Mouse (Mus musculus) adrenal gland (tissue): ENCODE measurements around the gene Wdfy4.

Source experiments
- intact Hi-C: fragments of 180-260 bp; cut with DNase I; formaldehyde crosslinking; loops from one replicate; pipeline ENCODE4 v1.15.1; 2025

Gene Wdfy4

DNA sequence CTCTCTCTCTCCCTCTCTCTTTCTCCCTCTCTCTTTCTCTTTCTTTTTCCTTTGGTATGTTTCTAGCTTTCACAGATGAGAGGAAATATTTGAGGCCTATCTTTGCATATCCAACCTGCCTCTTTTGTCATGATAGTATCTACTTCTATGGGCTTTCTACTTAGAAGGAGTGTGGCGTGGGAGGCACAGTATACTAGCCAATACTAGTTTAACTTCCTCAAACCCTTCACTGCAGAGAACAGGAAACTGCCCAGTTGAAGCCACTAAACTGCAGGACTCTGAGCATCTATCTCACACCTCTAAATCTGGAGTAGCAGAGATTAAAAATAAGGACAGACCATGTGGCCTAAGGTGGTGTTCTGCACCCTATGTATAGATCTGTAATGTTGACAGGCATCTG, 5.3 kb upstream of the Wdfy4 start:
- intact Hi-C loops = no loop called here

DNA sequence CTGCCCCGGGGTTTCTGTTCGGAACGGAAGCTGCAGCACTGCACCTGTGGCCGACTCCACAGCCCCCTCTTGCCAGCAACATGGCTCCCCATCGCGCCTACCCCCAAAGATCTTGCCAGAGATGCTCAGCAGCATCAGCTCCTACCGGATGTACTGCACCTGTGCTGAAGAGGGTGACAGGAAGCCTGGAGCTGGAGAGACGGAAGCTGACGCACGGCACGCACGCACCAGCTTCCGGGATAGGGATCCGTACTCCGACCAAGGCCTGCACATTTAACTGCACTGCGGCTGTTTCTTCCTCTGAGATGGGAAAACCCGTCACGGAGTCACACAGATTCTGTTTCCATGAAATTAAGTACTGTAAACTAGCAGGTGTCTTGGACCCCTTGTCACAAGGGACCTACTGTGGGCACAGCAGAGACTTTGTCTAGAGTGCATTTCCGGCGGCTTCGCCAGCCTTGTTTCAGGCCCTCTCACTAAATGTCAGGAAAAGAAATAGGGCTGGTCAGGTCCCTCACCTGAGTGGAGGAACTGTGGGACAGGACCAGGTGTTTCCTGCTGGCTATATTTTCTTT, 4.6 kb upstream of the Wdfy4 start:
- intact Hi-C loops = no loop called here

DNA sequence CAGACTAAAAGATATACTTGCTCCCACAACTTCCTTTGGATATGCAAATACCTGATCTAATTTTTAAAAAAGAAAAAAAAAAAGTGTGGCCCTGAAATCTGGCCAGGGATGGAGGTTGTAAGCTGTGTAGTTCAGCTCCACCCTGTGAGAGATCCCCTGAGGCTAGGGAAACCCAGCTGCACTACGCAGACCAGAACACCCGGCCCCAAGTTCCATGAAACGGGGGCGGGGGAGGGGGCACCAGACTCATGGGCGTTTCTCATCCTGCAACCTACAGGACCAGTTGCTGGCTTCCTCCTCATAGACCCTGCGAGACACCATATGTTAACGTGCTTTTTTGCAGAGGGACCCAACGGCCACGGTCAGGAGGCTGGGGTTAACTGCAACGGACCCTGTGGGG, 3.9 kb upstream of the Wdfy4 start:
- intact Hi-C loops = no loop called here

DNA sequence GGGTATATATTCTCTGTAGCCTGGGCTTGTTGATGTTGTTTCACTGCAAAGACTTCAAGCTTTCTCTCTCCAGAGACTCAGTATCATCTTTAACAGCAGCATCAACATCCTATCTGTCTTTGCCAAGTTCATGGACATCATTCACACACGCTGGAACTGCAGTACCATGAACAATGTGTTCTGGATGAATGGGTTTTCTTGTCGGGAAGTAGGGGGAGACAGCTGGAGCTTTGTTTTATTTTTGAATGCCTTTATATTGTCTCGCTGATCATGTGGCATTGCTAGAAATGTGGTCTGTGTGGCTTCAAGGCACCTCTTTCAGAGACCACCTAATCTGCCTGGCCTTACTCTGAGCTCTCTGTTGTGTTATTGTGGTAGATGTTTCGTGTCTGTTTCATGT, 1.9 kb upstream of the Wdfy4 start:
- intact Hi-C loops = no loop called here

DNA sequence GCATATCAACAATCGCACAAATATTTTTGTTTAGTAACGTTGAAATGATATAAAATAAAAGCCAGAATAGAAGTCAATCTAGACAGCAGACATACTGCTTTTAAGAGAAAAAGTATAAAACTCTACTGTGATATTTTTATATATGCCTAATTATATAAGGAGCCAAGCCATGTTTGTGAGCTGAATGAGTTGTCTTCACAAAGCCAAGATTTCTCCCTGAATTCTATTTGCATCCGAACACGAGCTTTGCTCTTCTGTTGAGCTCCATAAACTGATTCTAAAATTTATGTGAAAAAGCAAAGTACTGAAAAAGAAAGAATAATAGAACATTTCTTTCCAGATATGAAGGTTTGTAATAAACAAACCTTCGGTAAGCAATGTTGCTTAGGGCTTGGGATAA, 5.2 kb downstream of the Wdfy4 start:
- intact Hi-C loops = no loop called here

DNA sequence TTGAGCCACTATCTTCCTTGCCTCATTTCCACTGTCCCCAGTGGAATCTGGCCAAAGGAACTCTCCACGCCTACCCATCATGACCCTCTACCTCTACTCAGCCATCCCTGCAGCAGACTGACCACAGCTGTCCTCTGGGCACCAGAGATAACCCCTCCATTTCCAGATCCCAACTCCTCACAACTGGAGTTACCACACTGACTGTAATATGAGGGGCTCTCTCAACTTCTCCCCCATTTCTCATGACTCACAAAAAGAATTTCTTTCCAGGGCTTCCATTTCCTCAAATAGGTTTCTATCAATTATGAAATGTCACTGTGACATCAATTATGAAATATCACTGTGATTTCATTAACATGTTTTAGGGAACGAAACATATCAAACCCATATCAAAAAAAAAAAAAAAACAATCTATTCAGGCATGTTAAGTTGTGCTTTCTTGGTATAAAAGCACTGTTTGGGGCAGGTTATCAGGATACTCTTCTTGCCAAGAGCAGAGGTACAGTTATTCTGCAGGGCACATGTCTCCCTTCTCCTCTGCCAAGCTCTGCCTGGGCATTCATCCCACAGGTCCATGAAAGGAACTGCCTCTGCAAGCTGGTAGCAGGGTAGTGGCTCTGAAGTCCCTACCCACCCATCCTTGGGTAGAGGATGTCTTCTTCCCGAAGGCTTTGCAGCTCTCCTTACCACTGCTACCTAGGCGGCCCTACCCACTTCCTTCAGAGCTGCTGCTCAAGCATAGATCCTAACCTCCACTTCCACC, 10.1 kb downstream of the Wdfy4 start:
- intact Hi-C loops = no loop called here

DNA sequence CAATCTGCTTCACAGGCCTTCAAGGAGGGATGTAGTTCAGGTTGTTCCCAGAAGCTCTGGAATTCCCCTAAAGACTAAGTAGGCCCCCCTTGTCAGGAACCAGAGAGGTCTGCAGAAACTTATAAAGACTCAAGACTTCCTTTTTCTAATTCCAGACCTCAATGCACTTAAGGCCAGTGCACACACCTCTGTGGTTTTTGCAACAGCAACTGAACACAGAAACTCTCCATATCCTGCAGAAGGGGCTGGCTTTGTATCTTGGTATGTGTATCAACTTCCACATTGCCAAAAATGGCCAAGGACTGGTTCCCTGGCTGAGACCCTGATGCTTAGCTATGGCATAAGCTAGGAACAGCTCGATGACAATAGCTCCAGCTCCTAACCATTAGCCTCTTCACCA, 13.4 kb downstream of the Wdfy4 start:
- intact Hi-C loops = no loop called here

DNA sequence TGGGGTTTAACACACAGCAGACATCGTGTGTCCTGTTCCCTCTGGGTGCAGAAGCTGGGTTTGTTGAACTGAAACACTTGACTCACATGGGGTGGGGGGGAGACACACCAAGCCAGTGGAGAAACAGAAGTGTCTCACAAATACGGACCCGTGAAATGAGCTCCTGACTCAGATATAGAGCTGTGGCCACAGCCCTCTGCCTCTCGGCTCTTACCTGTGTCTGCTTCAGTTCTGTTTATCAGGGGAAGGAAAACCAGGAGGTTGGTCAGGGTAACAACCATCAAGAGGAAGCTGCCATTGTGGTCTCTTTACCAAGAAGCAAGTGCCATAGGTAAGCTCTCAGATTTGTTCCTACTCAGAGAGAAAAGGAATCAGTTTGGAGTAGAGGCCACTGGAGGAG, 16.6 kb downstream of the Wdfy4 start:
- intact Hi-C loops = no loop called here

DNA sequence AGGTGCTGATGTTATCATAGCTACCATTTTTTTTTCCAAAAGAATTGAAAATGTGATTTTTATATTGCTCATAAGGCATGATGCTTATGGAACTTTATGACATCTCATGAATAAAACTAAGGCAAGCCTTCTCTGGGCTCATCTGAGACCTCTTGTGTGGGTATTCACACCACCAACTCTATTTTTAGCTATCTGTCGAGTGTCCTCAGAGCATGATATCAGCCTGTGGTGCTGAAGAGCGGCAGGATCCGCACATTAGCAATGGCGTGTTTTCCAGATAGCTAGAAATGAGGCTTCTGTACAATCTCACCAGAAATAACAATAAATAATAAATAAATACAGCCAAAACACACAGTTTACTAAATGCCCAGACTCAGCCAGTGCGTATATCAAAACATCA, 23.1 kb downstream of the Wdfy4 start:
- intact Hi-C loops = no loop called here

DNA sequence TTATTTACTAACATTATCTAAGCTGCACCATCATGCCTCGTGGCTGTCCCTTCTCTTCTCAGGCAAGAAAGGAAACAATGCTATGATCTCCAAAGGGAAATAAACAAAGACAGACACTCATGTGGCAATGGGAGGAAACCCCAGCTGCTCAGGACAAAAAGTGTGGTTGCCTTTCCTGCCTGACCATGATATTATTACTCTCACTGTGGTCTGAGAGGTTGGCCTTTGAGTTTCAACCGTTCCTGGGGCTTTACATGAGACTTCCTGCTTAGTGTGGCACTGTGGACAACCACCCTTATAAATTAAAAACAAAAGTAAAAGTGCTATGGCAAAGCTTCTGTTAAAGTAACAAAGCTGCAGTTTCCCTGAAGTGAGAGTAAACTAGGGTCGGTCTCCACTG, 27.0 kb downstream of the Wdfy4 start:
- intact Hi-C loops = no loop called here

DNA sequence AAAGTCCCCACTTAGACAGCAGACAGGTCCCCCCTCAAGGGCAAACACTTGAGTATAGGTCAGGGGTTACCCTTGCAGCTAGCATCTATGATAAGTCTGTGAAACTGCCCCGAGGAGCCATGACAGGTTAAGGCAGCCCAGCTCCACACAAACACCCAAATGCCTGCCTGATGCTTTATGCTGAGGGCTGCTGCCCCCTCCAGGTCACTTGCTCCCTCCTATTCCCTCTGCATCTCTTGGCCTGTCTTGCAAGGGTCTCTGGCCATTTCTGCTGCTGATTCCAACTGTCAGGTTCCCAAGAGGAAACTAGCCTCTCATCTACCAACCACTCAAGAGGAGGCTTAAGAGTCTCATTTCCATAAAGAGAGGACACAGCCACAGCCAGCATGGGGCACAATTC, 32.4 kb downstream of the Wdfy4 start:
- intact Hi-C loops = no loop called here

DNA sequence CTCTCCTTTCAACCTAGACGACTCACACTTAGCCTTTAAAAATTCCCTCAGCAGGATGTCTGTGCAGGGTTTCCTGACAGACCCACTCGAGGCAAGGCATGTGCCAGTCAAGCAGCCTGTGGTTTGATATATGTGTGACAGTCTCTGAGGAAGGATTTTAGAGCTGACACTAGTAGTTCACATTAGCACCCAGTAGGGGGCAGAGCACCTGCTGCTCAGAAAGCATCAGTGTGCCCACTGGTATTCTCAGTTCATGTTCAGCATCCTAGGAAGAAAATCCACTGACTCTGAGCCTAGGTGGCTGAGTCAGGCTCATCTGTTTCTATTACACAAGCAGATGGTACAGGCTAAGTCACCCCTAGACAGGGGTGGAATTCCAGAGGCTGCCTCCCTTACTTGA, 39.0 kb downstream of the Wdfy4 start:
- intact Hi-C loops = no loop called here

DNA sequence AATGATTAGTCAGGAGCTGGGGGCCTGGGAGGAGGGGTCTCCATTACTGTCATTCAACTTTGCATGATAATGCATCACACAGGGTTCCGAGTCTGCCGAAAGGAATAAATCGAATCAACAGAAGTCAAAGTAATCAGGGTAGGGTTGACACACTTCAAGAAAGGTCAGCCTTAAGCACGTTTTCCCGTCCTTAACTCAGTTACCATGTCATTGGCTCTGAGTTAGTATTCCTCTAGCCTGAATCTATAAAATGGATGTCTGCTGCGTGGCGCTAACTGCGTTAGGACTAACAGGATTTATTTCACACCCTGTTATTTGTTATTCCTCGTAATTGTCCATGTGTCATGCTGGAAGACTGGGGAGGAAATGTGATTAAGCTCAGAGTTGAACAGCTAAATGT, 48.5 kb downstream of the Wdfy4 start:
- intact Hi-C loops = no loop called here

DNA sequence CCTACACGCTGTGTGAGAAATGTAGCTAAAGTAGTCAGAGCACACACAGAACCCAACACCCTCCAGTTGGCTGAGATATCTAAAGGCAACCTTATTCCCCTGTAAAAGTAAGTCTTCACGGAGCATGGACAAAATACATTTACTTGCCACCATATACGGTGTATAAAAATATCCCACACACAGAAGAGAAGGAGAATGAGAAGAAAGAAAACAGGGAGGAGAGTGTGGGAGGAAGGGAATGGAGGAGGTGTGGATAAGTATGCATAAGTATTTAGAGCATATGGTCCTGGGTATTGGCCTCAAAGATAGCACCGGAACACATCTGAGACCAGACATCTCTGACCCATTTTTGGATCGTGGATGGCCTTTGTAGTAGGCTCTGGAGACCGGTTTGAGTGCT, 50.1 kb downstream of the Wdfy4 start:
- intact Hi-C loops = no loop called here

DNA sequence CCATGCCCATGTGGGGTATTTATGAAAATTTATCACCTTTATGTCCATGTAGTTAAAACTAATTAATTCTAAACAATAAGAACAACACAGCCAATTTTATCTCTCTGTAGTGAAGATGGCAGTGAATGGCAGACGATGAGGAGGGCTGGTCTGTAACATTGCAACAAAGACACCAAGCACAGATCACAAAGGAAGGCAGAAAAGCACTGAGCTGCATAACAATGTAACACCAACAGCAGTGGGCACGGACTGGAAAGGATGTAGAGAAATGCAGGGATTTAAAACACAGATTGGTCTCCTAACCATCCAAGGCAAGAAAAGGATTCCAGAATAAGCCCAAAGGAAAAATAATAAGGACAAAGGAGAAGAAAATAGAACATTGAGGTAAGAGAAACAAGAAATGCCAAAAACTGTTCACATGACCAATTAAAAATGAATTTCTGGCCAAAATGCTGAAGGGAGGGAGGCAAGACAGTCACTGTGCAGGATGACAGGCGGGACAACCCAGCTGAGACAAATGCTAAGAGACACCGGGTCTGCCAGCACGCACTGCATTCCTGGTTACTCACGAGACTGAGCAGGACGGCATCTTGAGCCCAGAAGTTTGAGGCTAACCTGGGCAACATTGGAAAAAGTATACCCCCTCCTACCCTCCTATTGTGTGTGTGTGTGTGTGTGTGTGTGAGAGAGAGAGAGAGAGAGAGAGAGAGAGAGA, 54.1 kb downstream of the Wdfy4 start:
- intact Hi-C loops = no loop called here

DNA sequence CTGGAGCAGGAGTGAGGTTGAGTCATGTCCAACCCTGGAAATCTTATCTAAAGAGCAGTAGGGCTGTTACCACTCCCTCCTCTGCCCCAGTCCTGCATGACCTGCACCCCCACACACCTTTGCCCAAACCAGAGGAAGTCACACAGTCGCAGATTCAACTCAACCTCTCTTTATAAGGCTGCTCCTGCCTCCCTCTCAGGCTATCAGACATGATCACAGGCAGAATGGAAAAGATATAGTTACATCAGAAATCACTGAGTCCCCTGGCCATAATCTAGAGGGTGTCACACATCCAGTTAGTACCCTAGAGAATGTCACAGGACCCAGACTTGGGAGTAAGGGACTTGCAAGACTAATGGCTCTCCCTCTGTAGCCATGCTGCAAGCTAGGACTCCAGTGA, 68.7 kb downstream of the Wdfy4 start:
- intact Hi-C loops = no loop called here

DNA sequence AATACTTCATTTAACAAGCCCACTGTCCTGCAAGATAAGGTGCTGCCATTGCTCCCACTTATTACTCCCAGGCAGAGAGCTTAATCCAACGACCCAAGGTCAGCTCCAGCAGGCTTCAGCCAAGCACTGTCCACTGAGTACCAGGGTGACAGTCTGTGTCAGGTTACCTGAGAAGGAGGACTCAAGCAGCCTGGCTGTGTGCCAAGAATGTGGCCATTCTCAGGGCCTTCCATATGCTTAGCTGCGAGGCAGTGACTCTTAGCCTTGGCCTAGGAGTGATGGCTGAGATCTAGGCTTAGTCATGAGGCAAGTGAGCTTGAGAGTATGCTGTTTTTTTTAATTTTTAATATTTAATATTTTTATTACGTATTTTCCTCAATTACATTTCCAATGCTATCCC, 80.5 kb downstream of the Wdfy4 start:
- intact Hi-C loops = no loop called here

DNA sequence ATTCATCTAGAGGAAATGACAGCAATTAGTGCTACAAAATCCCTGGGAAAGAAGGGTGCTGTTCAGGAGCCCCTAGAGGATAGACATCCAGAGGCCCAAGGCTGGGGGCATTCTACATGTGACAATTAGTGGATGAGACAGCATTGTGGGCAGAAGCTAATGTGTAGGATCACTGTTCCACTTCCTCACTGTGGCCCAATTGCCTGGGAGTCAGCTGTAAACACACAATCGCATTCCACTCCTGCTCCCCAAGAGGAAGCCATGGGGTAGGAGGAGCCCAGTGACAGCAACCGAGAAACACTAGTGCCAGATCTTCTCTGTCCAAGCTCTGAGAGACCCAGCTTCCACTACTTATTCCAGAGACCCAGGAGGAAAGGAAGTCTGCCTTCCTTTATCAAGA, 83.7 kb downstream of the Wdfy4 start:
- intact Hi-C loops = no loop called here

DNA sequence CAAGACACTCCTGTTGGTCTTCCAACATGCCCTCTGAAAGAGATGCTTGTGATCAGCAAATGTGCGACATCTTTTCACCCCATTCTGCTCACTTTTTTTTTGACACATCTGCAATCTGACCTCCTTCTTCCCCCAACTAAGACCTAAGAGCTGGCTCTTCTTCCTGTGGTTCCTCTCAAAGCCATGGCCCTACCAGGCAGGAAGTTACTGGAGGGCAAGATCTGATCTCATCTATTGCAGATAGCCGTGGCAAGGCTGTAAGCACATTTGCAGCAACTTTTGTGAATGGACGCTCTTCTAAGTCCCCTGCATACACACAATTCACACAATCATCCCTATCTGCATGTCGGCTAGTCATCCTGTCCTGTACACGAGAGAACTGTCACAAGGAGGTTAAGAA, 85.4 kb downstream of the Wdfy4 start:
- intact Hi-C loops = no loop called here

DNA sequence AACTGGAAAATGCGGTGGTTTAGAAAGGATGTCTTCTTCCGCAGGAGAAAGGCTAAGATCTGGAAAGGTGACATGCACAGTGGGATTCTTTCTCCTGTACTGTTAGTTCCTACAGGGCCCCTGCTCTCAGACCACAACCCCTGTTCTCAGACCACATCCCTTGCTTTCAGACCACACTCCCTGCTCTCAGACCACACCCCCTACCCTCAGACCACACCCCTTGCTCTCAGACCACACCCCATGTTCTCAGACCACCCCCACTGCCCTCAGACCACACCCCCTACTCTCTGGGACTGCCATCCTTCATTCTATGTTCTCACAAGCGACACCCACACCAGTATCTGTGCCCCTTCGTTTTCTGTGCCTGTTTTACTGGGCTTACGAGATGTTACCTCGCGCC, 86.2 kb downstream of the Wdfy4 start:
- intact Hi-C loops = no loop called here

DNA sequence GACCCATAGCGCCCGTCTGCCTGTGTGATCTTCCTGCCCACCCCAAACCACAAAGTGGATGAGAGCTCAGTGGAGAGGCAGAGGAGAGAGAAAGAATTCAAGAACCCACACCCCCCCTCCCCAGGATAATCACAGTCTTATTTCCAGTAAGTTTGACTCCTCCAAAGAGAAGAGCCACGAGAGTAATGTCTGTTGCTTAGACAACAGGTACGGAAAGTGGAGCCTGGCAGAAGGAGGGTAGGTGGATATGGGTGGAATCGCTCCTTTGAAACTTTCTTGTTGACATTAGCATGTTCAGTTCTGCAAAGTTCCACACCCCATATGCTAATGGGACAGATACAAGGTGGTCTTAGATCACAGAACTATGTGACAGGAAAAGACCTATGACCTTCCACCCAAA, 88.8 kb downstream of the Wdfy4 start:
- intact Hi-C loops = no loop called here

DNA sequence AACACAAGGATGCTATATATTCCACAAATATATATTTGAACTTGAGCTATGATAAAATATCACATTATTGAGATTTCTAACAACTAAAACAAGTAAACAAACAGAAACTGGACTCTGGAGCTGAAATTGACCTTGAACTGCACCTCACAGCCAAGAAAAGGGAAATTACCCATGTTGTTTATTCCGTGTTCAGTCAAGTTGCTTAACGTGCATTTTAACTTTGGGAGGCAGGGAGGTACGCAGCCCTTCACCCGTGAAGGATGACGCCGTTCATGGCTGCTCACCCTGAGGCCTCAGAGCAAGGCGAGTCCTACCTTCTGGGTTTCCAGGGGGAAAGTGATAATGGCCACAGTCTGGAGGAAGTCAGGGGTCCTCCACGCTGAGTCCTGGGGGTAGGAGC, 102.0 kb downstream of the Wdfy4 start:
- intact Hi-C loops = no loop called here

DNA sequence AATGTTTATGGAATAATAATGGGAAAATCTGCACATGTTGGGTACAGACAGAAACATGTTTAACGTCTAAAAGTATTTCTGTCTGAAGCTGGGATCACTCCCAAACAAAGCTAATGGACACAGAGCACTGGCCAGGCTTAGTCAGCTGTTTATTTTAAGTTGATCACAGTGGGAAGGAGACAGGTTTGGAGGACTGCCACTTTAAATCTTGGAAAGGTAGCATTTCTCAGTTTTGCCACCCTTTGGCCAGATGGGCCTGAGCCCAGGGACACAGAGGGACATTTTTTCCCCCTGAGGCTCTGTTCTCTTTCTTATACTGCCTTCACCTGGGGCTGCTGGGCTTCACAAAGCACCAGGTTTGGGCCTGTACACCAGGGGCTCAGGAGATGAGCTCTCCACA, 103.0 kb downstream of the Wdfy4 start:
- intact Hi-C loops = no loop called here
